Mouse (Mus musculus) heart, embryonic 11.5 days (tissue): Measurements from ENCODE around the gene 4930432K21Rik. TPM values are rescaled to one million over a fixed set of nuclear protein-coding genes. Genes with fewer than 3 reads are reported as not detected.
A peak's percentile ranks its signal among the peaks of the same experiment; 100 is the strongest.

ENCODE experiments used
- ATAC-seq: fragments of 200-750 bp; cut with Nextera tagmentation; replicated peaks from 2 replicates; pipeline ENCODE4 v1.8.0; 2017; ENCODE audit warnings: moderate library complexity; ENCODE audit not compliant: insufficient number of reproducible peaks, low FRiP score, low TSS enrichment
- H3K27ac ChIP-seq: fragments of 300-500 bp; sonication (generic); 2 replicates; pipeline ENCODE4 v1.5.1; 2014; ENCODE audit warnings: mild to moderate bottlenecking, low read depth, low read length
- H3K27me3 ChIP-seq: fragments of 300-500 bp; sonication (generic); 2 replicates; pipeline ENCODE4 v1.6.1; 2014; ENCODE audit warnings: mild to moderate bottlenecking, low read length, mixed read lengths; ENCODE audit not compliant: control insufficient read depth, insufficient read depth
- H3K36me3 ChIP-seq: fragments of 300-500 bp; sonication (generic); 2 replicates; pipeline ENCODE4 v1.6.1; 2014; ENCODE audit warnings: mild to moderate bottlenecking, low read length, moderate library complexity, mixed read lengths; ENCODE audit not compliant: control insufficient read depth, insufficient read depth
- H3K4me1 ChIP-seq: fragments of 300-500 bp; sonication (generic); 2 replicates; pipeline ENCODE4 v1.6.1; 2014; ENCODE audit warnings: low read length; ENCODE audit not compliant: control insufficient read depth, insufficient read depth
- H3K4me2 ChIP-seq: fragments of 300-500 bp; sonication (generic); 2 replicates; pipeline ENCODE4 v1.6.1; 2014; ENCODE audit warnings: mild to moderate bottlenecking, moderate library complexity
- H3K4me3 ChIP-seq: fragments of 300-500 bp; sonication (generic); 2 replicates; pipeline ENCODE4 v1.5.1; 2014; ENCODE audit warnings: low read depth, low read length
- H3K9ac ChIP-seq: fragments of 300-500 bp; sonication (generic); 2 replicates; pipeline ENCODE4 v1.6.1; 2014; ENCODE audit warnings: mild to moderate bottlenecking, low read depth, low read length, moderate library complexity
- H3K9me3 ChIP-seq: fragments of 300-500 bp; sonication (generic); replicated peaks from 2 replicates; pipeline ENCODE4 v1.6.1; 2016; ENCODE audit warnings: low read length; ENCODE audit not compliant: control insufficient read depth
- WGBS: fragments of 180-500 bp; shearing (Covaris S2); extraction: QIAGEN DNeasy Blood & Tissue Kit; methylation state at CpG from one replicate; pipeline ENCODE4 v1.1.7; 2014; ENCODE audit not compliant: insufficient replicate concordance; 5-methylcytosine and 5-hydroxymethylcytosine counted together
- polyA plus RNA-seq: library from polyadenylated mRNA; unstranded; fragments of >200 nt; fragmentation: Nextera tagmentation; extraction: Ambion mirVana; gene quantifications from 2 replicates; pipeline ENCODE4 v1.2.1, GENCODE M21; 2014

Gene 4930432K21Rik
- polyA plus RNA-seq, 1 experiment from 2014 or later, result 0.44 TPM

DNA sequence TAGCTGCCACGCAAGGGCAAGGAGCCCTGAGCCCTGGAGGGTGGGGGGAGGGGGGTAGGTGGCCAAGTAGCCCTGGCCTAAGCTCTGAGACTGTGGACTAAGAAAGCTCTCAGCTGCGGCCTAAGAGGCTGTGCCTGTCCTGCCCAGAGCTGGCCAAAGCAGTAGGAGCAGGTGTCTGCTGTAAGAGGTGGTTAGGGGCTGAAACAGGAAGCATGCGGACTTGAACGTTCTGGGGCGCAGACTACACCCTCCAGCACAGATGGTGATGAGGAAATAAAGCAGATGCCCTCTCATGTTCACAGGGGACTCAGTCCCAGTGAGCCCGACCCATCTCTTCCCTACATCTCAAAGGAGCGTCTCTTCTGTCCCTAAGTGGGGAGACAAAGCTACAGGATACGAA is 15.6 kb upstream of the 4930432K21Rik start:
- Histone ChIP-seq H3K4me3 (no peak overlapping the region), H3K36me3 (peaks cover 28% of the 10 kb centered on the region), H3K9me3 (no peaks in the 10 kb centered on the region), H3K9ac (no peak overlapping the region), H3K4me2 (no peak overlapping the region), H3K4me1 (no peaks in the 10 kb centered on the region; the same call in 1 of the 2 replicates), H3K27ac (no peak overlapping the region), H3K27me3 (peaks cover 8% of the 10 kb centered on the region; the same call in 1 of the 2 replicates)
- 82% methylated on average over 8 of the region's 8 CpGs for WGBS
- no peak for ATAC-seq

DNA sequence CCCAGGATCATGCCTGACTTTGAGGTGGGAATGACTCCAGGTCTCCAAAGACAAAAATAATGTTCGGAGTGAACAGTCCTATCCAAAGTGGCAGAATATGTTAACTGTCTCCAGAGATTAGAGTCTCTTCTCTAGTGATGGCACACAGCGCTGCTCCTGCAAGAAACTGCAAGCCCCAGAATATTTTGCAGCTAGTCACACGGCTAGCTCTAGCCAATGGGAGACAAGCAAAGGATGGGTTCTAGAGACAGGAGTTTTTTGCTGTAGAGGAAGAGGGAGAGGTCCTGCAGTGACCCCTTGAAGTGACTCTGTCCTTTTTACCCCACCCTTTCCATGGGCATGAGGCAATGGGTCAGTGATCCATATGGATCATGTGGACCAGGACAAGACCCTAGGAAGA is 10.0 kb upstream of the 4930432K21Rik start:
- 87% methylated on average over 3 of the region's 3 CpGs for WGBS
- Histone ChIP-seq H3K4me1 (no peaks in the 10 kb centered on the region), H3K4me2 (no peak overlapping the region), H3K4me3 (no peak overlapping the region), H3K27me3 (no peaks in the 10 kb centered on the region), H3K9ac (no peak overlapping the region), H3K9me3 (no peaks in the 10 kb centered on the region), H3K36me3 (peaks cover 53% of the 10 kb centered on the region), H3K27ac (no peak overlapping the region)
- ATAC-seq, result no peak

- Histone ChIP-seq H3K9ac (no peak overlapping the region), H3K27ac (no peak overlapping the region), H3K9me3 (no peaks in the 10 kb centered on the region), H3K4me1 (no peaks in the 10 kb centered on the region), H3K4me3 (no peak overlapping the region), H3K27me3 (no peaks in the 10 kb centered on the region), H3K36me3 (peaks cover 48% of the 10 kb centered on the region), H3K4me2 (no peak overlapping the region)
- ATAC-seq, result no peak
- 79% methylated on average over 4 of the region's 4 CpGs for WGBS
Observed at GRCm38 (mm10) chr8:84140838-84141237, 7.0 kb upstream of the 4930432K21Rik start.

GRCm38 (mm10) chr8:84144636-84145245 is 3.1 kb upstream of the 4930432K21Rik start:
- H3K4me1 ChIP-seq, result peaks cover 15% of the 10 kb centered on the region
- 88% methylated on average over 8 of the region's 8 CpGs for WGBS
- no peak for ATAC-seq
- H3K36me3 ChIP-seq, result peaks cover 26% of the 10 kb centered on the region
- no peak overlapping the region for H3K9ac ChIP-seq
- no peaks in the 10 kb centered on the region for H3K27me3 ChIP-seq
- H3K27ac ChIP-seq, result no peak overlapping the region
- H3K4me2 ChIP-seq, result no peak overlapping the region
- H3K4me3 ChIP-seq, result no peak overlapping the region
- H3K9me3 ChIP-seq, result no peaks in the 10 kb centered on the region

DNA sequence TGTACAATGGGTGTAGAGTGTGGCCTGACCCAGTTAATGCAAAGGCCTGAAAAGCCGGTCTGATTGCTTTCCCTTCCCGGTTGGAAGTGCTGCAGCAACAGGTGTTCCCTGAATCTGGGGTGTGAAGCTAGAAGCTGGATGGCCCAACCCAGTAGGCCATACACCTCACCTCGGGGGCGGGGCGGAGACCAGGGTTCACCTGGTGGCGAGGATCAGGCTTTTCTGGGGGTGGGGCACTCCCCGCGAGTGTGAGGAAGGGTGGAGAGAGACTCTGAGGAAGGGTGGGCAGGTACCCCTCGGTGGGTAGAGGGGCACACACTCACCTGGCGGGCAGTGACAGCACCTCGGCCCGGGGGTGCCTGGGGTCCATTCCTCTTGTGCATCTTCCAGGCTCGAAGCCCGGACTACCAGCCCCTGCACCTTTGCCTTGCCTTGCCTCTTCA is 480 bp upstream of the 4930432K21Rik start:
- peak; percentile 33 for ATAC-seq
- 6% methylated on average over 14 of the region's 14 CpGs for WGBS
- Histone ChIP-seq H3K9me3 (no peaks in the 10 kb centered on the region), H3K4me1 (peaks cover 15% of the 10 kb centered on the region), H3K4me2 (peak overlapping the region; percentile 92), H3K27ac (no peak overlapping the region), H3K27me3 (no peaks in the 10 kb centered on the region), H3K36me3 (peaks cover 11% of the 10 kb centered on the region), H3K9ac (peak overlapping the region; percentile 91), H3K4me3 (peak overlapping the region; percentile 74)

DNA sequence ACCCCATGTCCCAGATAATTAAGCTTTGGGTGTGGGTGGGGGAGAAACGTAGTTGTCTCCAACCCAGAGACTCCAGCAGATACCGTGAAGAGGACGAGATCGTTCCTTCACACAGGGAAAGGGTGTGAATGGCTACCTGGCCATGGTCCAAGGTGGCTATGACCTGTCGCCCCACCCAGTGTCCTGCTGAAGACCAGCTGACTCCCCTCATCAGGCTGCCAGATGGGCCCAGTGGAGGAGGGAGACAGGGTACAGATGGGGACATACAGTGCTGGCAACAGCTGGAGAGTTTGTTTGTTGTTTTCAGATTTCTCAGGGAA is 666 bp downstream of the 4930432K21Rik start:
- no peaks in the 10 kb centered on the region for H3K9me3 ChIP-seq
- ATAC-seq, result no peak
- H3K4me1 ChIP-seq, result peaks cover 15% of the 10 kb centered on the region
- peaks cover 5% of the 10 kb centered on the region for H3K36me3 ChIP-seq
- H3K27ac ChIP-seq, result no peak overlapping the region
- H3K4me2 ChIP-seq, result peak overlapping the region; percentile 92
- WGBS, result 86% methylated on average over 5 of the region's 5 CpGs
- no peaks in the 10 kb centered on the region for H3K27me3 ChIP-seq
- no peak overlapping the region for H3K9ac ChIP-seq
- H3K4me3 ChIP-seq, result no peak overlapping the region

GRCm38 (mm10) chr8:84149181-84149580 is 1.4 kb downstream of the 4930432K21Rik start:
- no peak overlapping the region for H3K4me3 ChIP-seq
- no peak overlapping the region for H3K4me2 ChIP-seq
- H3K9ac ChIP-seq, result no peak overlapping the region
- H3K36me3 ChIP-seq, result no peaks in the 10 kb centered on the region
- H3K4me1 ChIP-seq, result peaks cover 15% of the 10 kb centered on the region
- H3K27ac ChIP-seq, result no peak overlapping the region
- WGBS, result 78% methylated on average over 3 of the region's 3 CpGs
- no peaks in the 10 kb centered on the region for H3K27me3 ChIP-seq
- no peak for ATAC-seq
- H3K9me3 ChIP-seq, result no peaks in the 10 kb centered on the region

DNA sequence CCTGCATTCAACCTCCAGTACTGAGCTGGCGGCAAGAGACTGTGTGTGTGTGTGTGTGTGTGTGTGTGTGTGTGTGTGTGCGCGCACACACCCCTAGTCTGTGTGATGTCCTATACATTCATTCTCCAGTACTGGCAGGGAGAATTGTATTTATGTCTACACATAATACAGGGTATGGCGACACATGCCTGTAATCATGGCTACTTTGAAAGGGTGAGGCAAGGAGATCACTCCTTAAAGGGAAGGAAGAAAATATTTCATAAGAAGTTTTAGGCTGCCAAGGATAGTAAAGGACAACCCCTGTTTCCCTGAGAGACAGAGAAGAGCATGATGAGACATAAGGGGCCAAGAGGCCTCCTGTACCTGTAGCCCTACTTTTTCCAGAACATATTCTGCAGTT is 9.8 kb downstream of the 4930432K21Rik start:
- H3K4me2 ChIP-seq, result no peak overlapping the region
- no peak overlapping the region for H3K27ac ChIP-seq
- no peaks in the 10 kb centered on the region for H3K36me3 ChIP-seq
- no peaks in the 10 kb centered on the region for H3K27me3 ChIP-seq
- WGBS, result 91% methylated on average over 4 of the region's 4 CpGs
- H3K9me3 ChIP-seq, result no peaks in the 10 kb centered on the region
- no peak overlapping the region for H3K4me3 ChIP-seq
- ATAC-seq, result no peak
- no peaks in the 10 kb centered on the region for H3K4me1 ChIP-seq
- H3K9ac ChIP-seq, result no peak overlapping the region

- peaks cover 21% of the 10 kb centered on the region for H3K4me1 ChIP-seq
- no peak for ATAC-seq
- WGBS, result 74% methylated on average over 2 of the region's 2 CpGs
- no peak overlapping the region for H3K27ac ChIP-seq
- H3K4me3 ChIP-seq, result no peak overlapping the region
- H3K27me3 ChIP-seq, result no peaks in the 10 kb centered on the region
- no peaks in the 10 kb centered on the region for H3K9me3 ChIP-seq
- peak overlapping the region; percentile 28; the same call in 1 of the 2 replicates for H3K9ac ChIP-seq
- peaks cover 5% of the 10 kb centered on the region; the same call in 1 of the 2 replicates for H3K36me3 ChIP-seq
- H3K4me2 ChIP-seq, result no peak overlapping the region
Observed at GRCm38 (mm10) chr8:84167696-84168095, 19.9 kb downstream of the 4930432K21Rik start.
